Mouse (Mus musculus) cerebellum, adult 9-11 months (tissue): ENCODE data around the gene St7.

ENCODE experiments used
- DNase-seq: peaks from one replicate; pipeline ENCODE4 v3.0.0; 2022

St7 gene

DNA sequence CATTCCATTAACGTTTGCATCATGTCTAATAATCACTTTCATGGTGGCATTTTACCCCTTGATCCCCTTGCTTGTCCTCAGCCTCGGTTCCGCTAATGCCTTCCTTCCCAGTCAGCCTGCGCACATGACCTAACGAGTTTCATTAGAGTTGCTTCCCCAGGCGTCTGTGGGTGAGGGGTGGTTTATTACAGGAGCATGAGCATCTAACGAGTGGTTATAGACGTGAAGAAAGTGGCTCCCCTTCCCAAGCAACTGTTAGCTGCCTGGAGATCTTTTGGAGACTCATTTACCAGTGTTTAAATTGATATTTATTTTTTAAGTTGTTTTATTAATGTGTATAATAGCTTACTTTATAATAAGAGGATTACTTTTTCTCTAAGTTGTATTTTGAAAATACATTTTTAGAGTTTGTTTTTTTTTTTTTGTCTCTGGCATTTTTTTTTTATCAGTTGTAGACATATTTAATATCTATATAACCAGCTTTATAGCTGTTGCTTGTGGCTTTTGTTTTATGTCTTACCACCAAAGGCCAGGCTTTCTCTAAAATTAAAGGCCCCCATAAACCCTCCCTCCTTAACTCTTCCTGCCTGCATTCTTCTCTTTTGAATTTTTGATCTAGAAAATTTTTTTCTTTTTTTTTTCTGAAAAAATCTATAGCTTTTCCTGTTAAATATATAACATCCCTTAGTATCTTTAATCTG lies 78.1 kb downstream of the St7 start:
- DNase-seq, result no peak

DNA sequence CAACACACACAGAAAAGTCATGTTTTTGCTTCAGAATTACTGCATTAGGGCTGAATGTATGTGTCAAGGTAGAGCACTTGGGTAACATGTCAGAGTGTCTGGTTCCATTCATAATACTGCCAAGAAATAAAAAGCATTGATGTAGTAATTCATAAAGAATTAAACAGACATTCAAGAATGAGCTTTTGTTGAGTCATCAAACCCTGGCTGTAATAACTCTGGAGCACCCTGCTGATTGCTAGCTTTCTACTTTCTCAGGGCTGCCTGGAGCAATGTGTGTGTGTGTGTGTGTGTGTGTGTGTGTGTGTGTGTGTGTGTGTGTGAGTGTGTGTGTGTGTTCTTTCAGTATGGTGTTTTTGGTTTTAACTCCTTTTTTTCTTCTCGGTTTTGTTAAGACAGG lies 78.7 kb downstream of the St7 start:
- no peak for DNase-seq

DNA sequence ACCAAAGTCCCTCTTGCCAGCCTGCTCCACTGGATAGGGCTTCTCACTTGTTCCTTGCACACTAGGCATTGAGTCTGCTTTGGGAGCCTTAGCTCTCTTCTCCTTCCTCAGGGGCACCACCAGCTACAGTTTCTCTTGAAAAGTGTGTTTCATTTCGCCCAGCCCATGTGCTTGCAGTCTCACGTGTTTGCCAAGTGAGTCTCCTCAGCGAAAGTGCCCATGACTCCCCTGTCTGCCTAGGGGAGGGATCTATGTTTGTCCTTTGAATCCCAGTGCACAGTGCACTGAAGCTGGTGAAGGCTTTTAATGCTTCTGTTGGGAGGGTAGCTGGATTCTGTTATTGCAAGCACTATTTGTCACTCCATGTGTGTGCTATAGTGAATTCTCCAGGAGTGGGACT lies 79.8 kb downstream of the St7 start:
- DNase-seq, result no peak

DNA sequence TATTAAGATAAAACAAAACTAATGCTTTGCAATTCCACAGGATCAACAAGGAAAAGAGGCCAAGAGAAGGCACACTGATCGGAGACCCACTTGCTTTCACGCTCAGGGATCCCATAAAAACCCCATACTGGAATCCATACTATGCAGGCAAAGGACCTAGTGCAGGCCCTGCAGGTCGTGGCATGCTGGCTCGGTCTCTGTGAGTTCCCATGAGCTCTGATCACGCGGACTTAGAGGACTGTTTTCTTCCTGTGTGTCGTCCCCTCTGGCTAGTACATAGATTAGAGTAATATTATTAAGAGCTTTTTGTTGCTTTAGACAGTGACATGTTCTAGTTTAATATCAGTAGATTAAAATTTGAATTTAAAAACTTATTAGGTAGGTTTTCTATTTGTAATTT lies 83.3 kb downstream of the St7 start:
- DNase-seq, result no peak

DNA sequence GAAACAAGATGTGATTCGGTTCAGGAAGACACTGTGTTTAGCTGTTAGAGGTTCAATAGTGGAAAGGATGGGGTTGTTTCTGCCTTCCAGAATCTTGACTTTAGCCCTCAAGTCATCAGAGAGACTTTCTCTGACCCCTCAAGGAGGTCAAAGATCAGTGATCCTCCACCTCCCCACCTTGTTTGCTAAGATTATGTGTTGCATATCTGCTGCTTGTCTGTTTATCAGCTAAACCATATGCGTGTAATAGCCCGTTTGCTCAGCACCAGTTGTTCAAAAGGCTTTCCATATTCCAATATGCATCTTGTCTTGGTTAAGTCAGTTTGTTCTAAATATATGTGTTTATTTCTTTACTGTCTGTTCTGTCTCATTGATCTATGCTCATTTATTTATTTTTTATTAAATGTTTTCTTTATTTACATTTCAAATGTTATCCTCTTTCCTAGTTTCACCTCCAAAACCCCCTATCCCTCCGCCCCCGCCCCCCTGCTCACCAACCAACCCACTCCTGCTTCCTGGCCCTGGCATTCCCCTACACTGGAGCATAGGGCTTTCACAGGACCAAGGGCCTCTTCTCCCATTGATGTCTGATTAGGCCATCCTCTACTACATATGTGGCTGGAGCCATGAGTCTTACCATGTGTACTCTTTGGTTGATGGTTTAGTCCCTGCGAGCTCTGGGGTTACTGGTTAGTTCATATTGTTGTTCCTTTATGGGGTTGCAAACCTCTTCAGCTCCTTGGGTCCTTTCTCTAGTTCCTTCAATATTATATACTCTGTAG lies 84.5 kb downstream of the St7 start:
- DNase-seq, result no peak

DNA sequence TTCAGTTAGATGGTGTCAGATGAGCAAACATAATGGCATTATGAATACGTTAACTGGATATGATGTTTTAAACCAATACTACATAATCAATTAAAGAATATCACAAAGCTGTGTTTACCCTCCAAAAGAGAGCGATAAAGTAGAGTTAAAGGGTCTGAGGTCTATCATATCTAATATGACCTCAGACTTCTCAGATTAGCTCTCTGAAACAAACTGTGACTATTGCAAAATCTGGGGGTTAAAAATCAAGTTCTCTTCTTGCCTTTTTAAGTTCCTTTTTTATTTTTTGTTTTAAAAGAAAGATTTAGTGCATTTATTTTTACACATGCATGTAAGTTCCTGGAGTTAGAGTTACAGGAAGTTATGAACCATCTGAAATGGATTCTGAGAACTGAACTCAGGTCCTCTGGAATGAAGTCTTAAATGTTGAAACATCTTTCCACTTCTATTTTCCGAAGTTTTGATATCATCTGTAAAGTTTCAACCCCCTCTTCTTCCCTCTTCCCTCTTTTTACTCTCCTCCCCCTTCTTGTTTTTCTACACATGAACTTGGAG lies 86.0 kb downstream of the St7 start:
- no peak for DNase-seq

DNA sequence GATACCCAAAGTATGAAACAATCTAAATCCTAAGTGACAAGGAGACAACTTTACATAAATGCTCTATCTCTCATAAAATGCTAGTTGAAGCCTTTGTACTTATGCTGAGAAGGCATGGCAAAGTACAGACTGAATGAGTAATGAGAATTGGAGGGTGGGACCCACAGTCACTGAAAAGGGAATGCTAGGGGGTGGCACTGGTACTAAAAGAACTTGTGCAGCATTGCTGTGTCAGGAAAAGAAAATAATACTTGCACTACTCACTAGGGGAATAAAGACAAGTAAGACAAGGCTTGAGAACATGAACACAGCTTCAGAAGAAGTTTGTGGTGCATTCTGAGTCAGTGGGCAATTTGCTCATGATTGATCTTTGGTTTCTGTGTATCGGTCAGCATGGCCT lies 90.8 kb downstream of the St7 start:
- no peak for DNase-seq

DNA sequence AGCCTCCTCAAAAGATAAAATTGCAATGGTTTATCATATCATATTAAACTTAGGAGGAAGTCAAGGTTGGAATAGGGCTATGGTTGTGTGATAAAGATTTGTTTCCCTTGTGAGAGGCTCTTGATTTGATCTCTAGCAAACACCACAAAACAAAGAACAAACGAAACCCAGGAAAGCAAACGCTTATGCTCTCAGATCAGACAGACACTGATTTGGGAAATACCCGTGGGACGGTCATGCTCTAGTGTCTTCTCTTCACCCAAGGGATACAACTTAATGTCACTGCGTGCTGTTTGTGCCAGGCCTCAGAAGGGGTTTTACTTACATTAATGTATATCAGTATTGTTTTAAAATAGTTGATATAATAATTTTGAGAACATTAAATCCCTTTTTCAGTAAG lies 91.8 kb downstream of the St7 start:
- DNase-seq, result no peak

DNA sequence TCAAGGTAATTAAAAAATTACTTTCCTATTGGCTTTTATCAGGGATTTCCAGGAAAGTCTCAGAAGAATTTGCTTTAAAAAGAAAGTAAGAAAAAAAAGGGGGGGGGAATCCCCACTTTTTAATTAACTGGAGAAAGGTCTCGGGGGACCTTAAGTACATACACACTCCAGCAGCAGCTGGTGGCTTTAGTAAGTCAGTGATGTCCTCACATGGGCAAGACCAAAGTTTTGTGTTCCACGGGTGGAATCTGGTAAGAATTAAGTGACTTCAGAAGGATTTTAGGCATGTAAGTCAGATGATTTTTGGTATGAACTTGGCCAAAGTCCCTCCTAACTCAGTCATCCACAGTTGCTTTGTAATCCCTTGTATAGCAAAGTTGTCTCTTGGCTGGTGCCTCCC lies 92.5 kb downstream of the St7 start:
- DNase-seq, result no peak

DNA sequence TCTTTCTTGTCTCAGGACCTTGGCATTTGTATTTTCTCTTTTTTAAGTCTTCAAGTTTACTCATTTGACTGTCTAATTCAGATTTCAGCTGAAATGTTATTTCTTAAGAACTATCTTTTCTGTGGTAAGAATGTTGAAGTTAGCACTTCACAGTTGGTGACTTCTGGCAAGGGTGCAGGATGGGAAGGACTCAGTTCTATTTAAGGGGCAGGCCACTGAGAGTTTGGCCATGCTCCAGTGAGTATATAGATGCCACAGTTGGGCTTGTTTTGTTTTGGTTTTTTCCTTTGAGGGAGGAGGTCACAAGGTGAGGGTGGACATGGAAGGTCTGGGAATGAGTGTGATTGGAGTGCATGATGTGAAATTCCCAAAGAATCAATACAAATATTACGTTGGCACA lies 95.1 kb downstream of the St7 start:
- DNase-seq, result no peak

DNA sequence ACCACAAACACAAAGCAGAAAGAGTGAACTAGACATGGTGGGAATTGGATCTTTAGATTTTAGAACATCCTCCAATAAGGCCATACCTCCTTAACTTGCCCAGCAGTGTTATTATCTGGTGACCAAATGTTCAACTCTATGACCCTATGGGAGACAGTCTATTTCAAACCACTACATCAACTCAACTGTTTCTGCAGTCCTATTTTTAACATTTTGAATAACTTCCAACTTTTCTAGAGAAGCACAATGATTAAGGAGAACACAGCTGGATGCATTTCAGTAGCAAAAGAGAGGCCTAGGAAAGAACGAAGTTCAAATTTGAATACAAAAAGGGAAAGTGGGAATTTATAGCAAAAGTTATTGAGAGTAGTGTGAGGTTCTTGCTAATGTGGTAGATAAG lies 97.5 kb downstream of the St7 start:
- DNase-seq, result no peak

DNA sequence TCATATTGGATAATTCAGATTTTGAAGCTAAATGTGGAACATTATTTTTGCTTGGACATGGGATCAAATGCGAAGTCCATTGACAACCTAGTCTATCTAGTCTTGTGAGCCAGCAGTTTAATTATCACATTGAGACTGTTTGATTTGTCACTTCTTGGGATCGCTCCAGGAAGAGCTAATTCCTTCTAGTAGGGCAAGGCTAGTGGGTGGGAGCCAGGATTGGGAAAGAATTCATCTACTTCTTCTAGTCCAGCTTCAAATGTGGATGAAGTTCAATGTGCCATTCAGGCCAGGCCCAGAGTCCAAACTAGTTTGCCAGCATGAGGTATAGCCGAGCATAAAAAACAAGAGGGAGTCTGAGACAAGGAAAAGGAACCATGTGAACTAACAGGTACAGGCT lies 100.7 kb downstream of the St7 start:
- DNase-seq, result no peak

DNA sequence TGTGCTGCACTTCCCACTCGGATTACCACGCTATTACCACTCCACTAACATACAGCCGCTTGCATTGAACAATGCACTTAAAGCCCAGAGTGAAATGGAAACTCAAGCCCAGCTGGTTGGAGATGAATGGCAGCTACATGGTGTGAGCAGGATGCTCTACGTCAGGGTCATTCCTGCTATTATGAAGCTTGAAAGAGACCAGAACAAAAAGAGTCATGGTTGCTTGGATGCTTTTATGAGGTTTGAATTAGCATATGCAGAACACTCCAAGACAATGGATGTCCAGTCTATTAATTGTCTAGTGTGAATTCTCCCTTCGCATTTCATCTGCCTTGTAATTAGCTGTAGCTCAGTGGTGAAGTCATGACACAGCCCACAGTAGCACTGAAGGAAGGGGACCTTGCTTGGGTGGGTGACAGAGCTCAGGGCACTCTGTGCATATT lies 104.6 kb downstream of the St7 start:
- DNase-seq, result no peak

DNA sequence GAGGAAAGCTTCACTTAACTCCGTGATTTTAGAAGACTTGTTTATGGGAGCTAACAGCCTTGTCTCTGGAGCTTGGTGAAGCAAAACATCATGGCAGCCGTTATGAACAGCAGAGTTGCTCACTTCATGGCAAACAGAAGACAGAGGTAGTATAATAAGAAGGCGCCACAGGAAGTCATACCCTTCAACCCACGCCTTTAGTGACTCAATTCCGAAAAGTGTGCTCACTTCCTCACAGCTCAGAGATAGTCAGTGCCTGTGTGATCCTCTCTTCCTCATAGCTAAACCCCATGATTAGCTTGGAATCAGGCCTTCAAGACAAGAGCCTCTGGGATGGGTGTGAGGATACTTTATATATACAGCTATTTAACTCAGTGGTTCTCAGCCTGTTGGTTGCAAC lies 108.0 kb downstream of the St7 start:
- no peak for DNase-seq

DNA sequence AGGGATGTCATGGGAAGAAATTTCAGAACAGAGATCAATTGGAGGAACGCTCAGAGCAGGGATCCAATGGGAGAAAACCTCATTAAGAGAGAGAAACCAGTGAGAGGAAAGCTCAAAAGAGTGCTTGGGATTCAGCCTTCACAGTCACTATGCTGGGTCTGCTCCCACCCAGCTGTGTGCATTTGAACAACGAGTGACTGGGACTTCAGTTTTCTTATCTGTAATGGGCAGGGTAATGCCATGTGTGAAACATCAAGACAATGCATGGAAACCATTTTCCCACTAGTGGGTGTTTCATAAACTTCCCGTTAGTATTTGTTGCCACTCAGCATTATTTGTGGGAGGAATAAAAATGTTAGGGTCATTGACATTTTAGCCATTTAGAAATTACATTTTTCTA lies 111.7 kb downstream of the St7 start:
- DNase-seq, result no peak

DNA sequence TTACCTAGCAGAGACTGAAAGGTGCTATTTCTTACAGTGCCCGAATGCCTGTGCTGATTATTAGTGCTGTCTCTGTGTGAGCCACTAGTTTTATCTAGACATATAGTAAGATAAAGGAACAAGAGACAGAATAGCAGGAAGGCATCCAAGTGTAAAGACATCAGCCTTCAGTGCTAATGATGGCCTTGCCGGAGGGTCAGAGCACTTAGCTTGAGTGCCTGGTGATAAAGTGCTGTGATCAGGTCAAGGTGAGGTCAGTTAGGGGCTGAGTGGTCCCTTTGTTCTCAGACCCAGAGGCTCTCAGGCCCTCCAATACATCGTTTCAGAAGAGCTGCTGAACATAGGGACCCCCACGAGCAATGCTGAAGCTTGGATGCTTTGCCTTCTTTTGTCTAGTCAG lies 113.8 kb downstream of the St7 start:
- DNase-seq, result no peak

DNA sequence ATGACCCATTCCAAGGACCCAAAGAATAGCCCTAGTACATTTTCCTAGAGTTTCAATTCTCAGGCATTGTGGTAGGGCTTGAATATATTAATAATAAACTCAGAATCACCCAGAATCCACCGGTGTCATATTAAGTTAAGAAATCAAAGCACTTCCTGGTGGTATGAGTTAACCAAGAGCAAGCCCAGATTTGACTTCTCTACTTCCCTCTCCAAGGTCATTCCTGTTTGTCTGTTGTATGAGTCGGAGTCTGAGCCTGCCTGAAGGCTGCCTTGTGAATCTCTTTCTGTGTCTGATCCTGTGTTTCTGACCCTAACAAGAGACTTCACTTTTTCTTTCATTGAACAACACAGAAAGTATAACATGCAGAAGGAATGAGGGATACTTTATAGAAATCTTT lies 118.3 kb downstream of the St7 start:
- no peak for DNase-seq

DNA sequence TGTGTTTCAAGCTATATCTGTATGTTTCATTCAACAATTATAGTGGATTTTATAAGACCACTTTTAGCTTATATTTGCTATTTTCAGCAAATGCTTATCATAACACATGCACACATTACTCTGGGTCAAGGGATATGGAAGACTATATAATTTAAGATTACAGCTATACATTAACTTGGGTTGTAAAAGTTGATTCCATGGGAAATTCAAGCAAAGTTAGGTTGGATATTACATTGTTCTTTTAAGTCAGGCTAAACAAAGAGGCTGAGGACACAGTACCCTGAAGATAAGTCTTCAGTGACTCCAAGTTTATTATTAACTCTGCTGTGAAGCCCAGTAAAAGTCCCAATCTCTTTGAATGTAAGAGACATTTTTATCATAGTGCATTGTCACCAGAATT lies 118.8 kb downstream of the St7 start:
- DNase-seq, result no peak

DNA sequence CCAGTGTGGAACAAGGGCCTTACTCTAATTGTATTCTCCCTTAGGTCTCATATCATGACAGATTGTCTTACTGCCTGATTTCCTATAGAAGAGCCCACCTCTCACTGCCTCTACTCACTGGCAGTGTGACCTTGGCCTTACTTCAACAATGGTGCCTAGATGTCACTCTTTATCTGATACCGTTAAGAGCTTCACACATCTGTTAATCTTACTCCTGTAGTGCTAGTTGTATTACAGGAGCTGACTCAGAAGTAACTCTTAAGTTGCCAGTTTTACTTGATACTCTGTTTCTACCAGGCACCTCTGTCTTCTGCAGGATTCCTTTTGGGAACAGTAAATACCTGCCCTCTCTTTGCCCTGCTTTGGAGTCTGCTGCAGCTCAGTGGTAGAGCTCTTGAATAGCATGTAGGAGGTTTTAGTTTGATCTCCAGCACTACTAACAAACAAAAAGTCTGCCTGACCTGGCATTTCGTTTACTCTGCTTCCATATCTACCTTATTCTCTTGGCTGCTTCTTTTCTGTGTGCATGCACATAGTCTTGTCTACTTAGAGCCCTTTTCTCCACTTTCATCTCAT lies 121.4 kb downstream of the St7 start:
- DNase-seq, result no peak

DNA sequence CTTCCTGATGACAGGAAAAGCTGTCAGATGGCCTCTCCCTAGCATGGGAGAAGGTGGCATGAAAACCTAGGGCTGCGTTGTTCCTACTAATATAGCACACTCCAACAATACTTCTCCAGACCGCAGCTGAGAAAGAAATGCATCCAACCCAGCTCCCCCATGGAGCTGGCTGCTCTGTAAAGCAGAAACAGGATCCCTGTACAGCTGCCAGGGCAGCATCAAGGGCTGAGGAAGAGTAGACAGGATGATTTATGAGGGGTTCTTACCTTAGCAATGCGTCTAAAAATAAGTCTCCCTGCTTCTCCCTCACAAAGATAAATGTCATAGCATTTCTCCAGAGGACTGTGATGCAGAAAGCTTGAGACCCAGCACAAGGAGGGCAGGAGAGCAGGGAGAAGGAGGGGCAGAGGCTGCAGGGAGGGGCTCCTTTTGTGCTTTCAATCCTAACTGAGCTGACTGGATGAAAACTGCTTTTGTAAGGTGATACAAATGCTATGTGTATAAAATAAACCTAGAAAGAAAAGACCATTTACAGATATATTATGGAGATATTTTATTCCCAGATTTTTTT lies 124.2 kb downstream of the St7 start:
- DNase-seq, result peak; percentile 57

DNA sequence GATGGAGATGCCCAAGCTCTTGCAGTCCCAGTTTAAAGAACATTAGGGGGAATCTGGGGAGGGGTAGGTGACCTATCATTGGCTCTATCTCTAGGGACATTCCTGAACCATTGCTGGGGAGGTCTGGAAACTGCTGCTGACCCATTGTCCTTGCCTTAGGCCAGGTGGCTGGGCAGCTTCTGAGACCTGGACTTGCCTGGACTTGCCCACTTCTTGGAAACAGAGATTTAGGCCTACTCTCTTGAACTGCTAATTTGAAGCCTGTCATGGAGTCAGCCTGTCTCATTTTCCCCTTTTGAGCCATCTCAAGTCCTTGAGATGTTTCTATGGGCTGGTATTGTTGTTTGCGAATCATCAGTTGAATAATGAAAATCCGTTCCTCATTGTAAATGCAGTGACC lies 130.9 kb downstream of the St7 start:
- no peak for DNase-seq

DNA sequence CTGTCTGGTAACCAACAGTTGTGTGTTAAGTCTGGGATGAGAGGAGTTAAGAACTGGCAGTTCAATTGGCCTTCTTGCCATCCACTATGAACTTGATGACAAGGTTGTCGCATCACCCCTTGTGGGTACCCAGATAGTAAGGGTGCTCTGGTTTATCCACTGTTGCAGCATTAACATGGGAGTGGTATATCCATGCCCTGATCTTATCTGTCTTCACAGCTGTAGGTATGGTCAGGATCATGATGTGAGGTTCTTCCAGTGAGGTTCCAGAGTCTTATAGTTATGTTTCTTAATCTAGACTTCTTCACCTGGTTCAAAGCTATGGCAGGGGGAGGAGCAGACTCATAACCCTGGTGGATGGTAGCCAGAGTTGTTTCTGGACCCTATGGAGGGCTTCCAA lies 132.0 kb downstream of the St7 start:
- DNase-seq, result no peak

DNA sequence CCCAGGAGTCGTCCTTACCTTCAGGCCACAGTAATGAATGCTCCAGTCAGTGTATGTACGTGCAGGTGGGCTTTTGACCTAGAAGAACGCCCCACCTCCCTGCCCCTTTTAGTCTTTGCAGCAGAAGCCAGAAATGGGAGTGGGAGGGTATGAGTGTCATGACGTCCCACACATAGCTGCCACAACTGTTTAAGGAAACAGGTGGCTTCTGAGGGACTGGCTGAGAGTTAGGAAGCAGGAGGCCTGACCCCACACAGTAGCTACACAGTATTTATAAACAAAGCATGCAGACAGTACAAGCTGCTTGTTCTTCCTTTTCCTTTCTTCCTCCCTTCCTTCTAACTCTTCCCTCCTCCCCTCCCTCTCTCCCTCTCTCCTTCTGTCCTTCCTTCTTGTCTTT lies 135.6 kb downstream of the St7 start:
- DNase-seq, result no peak

DNA sequence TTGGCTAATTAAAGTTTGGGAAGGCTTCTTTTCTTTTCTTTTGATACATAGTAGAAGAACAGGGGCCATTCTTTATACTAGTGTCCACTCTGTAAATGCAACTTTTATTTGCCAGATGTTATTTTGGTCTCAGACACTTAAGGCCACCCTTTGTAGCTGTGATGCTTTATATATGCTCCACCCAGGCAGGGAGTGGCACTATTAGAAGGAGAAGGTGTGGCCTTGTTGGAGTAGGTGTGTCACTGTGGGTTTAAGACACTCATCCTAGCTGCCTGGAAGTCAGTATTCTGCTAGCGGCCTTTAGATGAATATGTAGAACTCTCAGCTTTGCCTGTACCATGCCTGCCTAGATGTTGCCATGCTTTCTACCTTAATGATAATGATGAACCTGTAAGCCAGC lies 137.2 kb downstream of the St7 start:
- DNase-seq, result no peak
